Mouse (Mus musculus) testis, postnatal 10 days (tissue): ENCODE data around the gene Rab3il1.

Experiments
- DNase-seq: peaks from one replicate; pipeline ENCODE4 v3.0.0; 2021; ENCODE audit warnings: low spot score

Gene Rab3il1

DNA sequence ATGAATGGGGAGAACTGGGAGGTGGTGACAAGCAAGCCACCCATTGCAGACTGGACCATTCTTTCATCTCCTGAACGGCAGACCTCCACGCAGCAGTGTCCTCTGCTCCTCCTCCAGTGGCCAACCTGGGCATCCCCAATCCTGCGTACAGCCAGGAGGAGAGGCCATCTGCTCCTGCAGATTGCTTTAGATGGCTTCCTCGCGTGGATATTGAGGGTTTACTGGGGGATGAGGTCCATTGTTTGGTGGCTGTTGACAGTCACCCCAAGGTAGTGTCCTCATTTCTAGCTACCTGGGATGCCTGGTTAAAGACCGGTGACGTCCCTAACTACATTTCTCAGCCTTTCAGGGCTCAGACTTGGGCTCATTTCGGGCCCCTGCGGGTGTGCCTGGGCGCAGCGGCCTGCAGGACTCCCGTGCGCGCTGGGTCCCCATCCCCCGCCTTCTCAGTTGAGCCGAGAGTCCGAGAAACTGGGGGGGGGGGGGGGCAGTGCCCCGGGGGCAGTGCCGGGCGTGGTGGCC, 39.5 kb downstream of the Rab3il1 start:
- DNase-seq, result no peak

- DNase-seq, result peak; percentile 85
Measured at GRCm38 (mm10) chr19:10041388-10042148, 40.1 kb downstream of the Rab3il1 start, which contains the start of gene Fads3. Gene Fads3, plus strand, starts transcription at chr19:10041569.

- no peak for DNase-seq
Measured at GRCm38 (mm10) chr19:10042232-10042631, 40.8 kb downstream of the Rab3il1 start.

- no peak for DNase-seq
Measured at GRCm38 (mm10) chr19:10042816-10043215, 41.3 kb downstream of the Rab3il1 start.

DNA sequence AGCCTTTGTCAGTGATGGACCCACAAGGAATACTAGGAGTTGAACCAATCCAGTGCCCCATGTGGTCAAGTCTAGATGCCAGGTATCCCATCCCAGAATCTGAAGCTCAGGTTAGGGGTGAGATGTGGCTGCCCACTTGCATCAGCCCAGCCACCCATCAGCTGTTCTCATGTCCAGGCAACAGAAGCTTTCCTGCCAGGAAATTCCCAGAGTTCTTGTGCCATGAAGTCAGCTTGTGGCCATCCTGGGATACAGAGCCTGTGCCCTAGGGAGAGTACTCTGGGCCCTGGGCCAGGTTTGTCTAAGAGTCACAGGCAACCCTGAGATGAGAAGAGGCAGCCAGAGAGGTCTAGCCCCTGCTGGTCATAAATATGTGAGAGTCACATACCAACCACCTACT, 42.2 kb downstream of the Rab3il1 start:
- no peak for DNase-seq

DNA sequence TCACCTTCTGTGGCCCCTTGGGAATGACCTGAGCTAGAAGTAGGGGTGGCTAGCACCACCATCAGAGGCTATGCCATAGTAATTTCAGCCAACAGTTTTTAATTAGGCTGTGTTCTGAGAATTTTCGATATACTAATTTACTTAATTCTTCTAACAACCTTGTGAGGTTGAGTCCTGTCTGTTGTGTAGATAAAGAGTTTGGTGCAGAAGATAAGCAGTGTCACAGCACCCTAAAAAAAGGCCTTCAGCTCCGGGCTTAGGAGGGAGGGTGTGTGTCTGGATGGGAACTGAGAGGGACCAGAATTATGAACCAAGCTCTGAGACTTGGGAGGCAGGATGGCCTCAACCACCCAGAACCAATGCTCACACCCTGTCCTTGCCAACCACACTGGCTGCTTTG, 44.2 kb downstream of the Rab3il1 start:
- DNase-seq, result no peak

- no peak for DNase-seq
Measured at GRCm38 (mm10) chr19:10046346-10046745, 44.9 kb downstream of the Rab3il1 start.

GRCm38 (mm10) chr19:10046983-10047382, 45.5 kb downstream of the Rab3il1 start:
- no peak for DNase-seq

GRCm38 (mm10) chr19:10049533-10049932, 48.1 kb downstream of the Rab3il1 start:
- no peak for DNase-seq

DNA sequence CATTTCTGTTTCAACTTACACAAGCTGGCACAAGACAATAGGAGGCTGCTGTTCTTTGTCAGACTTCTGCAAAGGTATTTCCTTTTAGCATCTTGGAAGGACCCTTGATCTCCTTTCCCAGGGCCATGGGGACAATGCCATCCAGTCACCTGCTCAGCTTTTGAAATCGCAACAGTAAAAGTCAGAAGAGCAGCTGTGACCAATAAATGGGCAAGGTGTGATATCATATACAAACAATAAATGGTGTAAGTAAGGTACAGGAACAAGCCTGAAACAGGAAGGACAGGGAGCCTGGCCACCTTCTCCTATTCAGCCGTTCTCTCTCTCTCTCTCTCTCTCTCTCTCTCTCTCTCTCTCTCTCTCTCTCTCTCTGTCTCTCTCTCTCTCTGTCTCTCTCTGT, 49.0 kb downstream of the Rab3il1 start:
- DNase-seq, result no peak

DNA sequence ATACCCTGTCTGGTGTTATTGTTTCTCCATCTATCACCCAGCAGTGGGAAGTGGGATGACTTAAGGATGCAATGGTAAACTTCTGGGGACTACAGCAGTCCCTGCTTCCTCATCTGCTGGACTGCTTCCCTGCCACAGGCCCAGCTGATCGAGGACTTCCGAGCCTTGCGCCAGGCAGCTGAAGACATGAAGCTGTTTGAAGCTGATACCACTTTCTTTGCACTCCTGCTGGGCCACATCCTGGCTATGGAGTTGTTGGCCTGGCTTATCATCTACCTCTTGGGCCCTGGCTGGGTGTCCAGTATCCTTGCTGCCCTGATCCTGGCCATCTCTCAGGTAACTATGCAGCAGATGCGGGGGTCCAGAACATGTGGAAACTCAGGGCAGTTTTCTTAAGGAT, 51.2 kb downstream of the Rab3il1 start:
- no peak for DNase-seq

GRCm38 (mm10) chr19:10053692-10054260, 52.3 kb downstream of the Rab3il1 start:
- DNase-seq, result no peak

DNA sequence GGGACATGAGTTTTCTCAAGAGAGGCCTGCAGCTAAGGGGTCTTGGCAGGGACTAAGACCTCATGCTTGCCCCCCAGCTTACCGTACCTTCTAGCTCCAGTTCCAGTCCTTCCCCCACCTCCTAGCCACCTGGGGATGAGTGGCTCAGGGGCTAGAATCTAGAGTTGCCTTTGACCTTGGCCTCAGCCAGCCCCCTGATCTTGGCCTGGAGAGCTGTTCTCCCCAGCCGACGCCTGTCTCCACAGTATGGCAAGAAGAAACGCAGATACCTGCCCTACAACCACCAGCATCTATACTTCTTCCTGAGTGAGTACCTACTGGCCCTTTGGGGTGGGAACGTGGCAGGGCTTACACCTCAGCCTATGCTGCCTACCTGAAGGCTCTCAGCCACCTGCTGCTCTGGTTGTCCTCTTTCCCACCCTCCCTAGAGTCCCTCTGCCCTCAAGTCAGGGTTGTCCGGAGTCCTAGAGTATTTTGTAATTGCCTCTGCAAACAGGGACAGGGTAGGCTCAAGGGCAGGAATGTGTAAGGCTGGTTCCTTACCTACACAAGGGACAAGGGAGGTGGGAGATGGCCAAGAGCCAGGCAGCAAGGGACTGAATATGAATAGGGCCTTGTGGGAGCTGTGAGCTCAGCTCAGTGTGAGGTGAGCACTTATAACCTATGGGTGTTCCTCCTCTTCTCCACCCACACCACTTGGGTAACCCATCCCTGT, 53.0 kb downstream of the Rab3il1 start:
- no peak for DNase-seq

GRCm38 (mm10) chr19:10055261-10055660, 53.8 kb downstream of the Rab3il1 start:
- no peak for DNase-seq

GRCm38 (mm10) chr19:10055783-10056660, 54.6 kb downstream of the Rab3il1 start:
- DNase-seq, result peak; percentile 61

GRCm38 (mm10) chr19:10056686-10057085, 55.2 kb downstream of the Rab3il1 start:
- no peak for DNase-seq

- DNase-seq, result peak; percentile 70
Measured at GRCm38 (mm10) chr19:10057486-10058351, 56.2 kb downstream of the Rab3il1 start.

- no peak for DNase-seq
Measured at GRCm38 (mm10) chr19:10058352-10058825, 56.9 kb downstream of the Rab3il1 start.

DNA sequence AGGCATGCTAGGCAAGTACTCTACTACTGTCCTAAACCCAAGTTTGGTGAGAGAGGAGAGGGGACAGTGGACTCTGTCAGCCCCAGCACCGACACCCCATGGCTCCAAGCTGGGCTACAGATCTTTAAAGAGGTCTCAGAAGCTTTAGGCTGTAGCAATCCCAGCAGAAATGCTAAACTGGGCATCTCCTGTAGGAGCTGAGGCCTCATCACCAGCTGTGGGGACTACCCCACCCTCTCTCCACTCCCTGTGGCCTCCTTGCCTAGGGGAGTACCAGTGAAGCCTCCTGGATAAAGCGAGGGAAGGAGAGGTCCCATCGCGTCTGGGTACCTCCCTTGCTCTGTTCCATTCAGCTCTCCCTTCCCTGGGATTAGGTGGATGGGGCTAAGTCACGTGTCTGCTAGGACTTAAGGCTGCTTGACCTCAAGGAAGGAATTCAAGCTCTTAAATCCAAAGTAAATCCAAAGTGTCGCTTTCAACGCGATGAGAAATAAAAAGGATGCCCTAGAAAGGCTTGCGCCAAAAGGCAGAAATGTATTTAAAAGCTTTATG, 57.5 kb downstream of the Rab3il1 start:
- no peak for DNase-seq

- peak; percentile 74 for DNase-seq
Measured at GRCm38 (mm10) chr19:10059911-10060567, 58.6 kb downstream of the Rab3il1 start.
